Mouse (Mus musculus): ENCODE data around the gene Crybb2.
"Not testable (repeated sequence)": the region's sequence is repeated elsewhere in the genome, so short reads cannot be mapped to it uniquely, and the experiment has no call there.

- TF ChIP-seq CTCF (IDR thresholded peaks at IDR 0.05; ENCODE audit: borderline replicate concordance, insufficient read depth, low read length); POLR2A (IDR thresholded peaks at IDR 0.05; ENCODE audit: low read depth, low read length): not testable (repeated sequence)
These were observed 39.7 kb upstream of the Crybb2 start for GRCm38 (mm10) chr5:113109651-113110050.

Data from embryonic fibroblast, embryonic 13.5 days (primary cell).